Mouse (Mus musculus) heart, embryonic 16.5 days (tissue): ENCODE measurements around the gene Rasd2. TPM values are rescaled to one million over a fixed set of nuclear protein-coding genes. Genes with fewer than 3 reads are reported as not detected.

ENCODE experiments used
- ATAC-seq: fragments of 200-750 bp; cut with Nextera tagmentation; replicated peaks from 2 replicates; pipeline ENCODE4 v1.8.0; 2017; ENCODE audit warnings: moderate number of reproducible peaks; ENCODE audit not compliant: insufficient read depth, low FRiP score; ENCODE audit errors: extremely low read depth
- H3K27ac ChIP-seq: fragments of 300-500 bp; sonication (generic); 2 replicates; pipeline ENCODE4 v1.5.1; 2014; ENCODE audit warnings: mild to moderate bottlenecking, low read length, control low read depth, moderate library complexity
- H3K27me3 ChIP-seq: fragments of 300-500 bp; sonication (generic); 2 replicates; pipeline ENCODE4 v1.6.1; 2014; ENCODE audit warnings: low read length, mixed read lengths; ENCODE audit not compliant: control insufficient read depth, insufficient read depth
- H3K36me3 ChIP-seq: fragments of 300-500 bp; sonication (generic); 2 replicates; pipeline ENCODE4 v1.6.1; 2014; ENCODE audit not compliant: control insufficient read depth, insufficient read depth
- H3K4me1 ChIP-seq: fragments of 300-500 bp; sonication (generic); 2 replicates; pipeline ENCODE4 v1.6.1; 2014; ENCODE audit warnings: low read length, mixed read lengths; ENCODE audit not compliant: control insufficient read depth, insufficient read depth
- H3K4me2 ChIP-seq: fragments of 300-500 bp; sonication (generic); 2 replicates; pipeline ENCODE4 v1.6.1; 2014; ENCODE audit warnings: low read depth, mild to moderate bottlenecking, control low read depth, low read length
- H3K4me3 ChIP-seq: fragments of 300-500 bp; sonication (generic); 2 replicates; pipeline ENCODE4 v1.5.1; 2014; ENCODE audit warnings: mild to moderate bottlenecking, control low read depth, low read length
- H3K9ac ChIP-seq: fragments of 300-500 bp; sonication (generic); 2 replicates; pipeline ENCODE4 v1.6.1; 2014; ENCODE audit warnings: low read length, control low read depth
- H3K9me3 ChIP-seq: fragments of 300-500 bp; sonication (generic); replicated peaks from 2 replicates; pipeline ENCODE4 v1.6.1; 2016; ENCODE audit warnings: low read length; ENCODE audit not compliant: control insufficient read depth
- WGBS: fragments of 180-500 bp; shearing (Covaris S2); extraction: QIAGEN DNeasy Blood & Tissue Kit; methylation state at CpG from one replicate; pipeline ENCODE4 v1.1.7; 2014; 5-methylcytosine and 5-hydroxymethylcytosine counted together
- polyA plus RNA-seq: library from polyadenylated mRNA; unstranded; fragments of >200 nt; fragmentation: Nextera tagmentation; extraction: Ambion mirVana; gene quantifications from 2 replicates; pipeline ENCODE4 v1.2.1, GENCODE M21; 2015

Rasd2 gene
- polyA plus RNA-seq, 1 experiment from 2014 or later: 0.54 TPM

DNA sequence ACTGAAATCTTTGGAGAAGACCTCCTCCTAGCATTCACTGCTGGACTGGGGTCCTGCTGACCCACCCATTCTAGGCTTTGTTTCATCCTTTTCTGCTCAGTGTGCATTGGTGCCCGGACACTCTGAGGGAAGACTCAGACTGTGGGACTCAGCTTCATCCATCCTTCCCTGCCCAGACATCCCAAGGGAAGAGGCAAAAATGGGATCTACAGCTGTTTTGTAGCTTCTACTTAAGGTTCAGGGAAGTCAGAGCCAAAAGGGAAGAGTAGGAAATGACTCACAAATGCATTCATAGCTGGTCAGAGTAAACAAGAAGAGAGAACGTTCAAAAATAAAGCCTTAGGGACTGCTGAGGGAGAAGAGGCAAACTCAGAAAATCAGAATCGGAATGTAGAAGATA, 40.3 kb downstream of the Rasd2 start:
- H3K4me3 ChIP-seq: no peak overlapping the region
- no peak overlapping the region for H3K4me2 ChIP-seq
- H3K27ac ChIP-seq: no peak overlapping the region

DNA sequence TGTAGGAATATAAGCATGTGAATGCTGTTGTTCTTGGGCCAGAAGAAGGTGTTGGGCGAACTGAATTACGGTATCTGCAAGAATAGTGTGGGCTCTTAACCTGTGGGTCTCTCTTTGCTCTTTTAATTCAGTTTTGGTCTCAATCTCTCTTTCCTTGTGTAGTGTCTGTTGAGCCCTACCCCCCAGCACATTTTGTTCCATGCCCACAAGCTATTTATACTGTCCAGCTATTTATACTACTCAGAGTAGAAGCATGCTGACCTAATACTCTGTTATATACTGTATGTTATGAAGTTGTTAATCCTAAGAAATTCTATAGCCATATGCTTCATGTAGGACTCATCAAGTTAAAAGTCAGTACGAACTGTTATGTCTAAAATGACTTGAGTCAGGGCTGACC, 41.9 kb downstream of the Rasd2 start:
- Histone ChIP-seq H3K4me1 (no peaks in the 10 kb centered on the region), H3K36me3 (no peaks in the 10 kb centered on the region), H3K4me2 (no peak overlapping the region), H3K4me3 (no peak overlapping the region), H3K9ac (no peak overlapping the region), H3K9me3 (peaks cover 3% of the 10 kb centered on the region; the same call in 1 of the 2 replicates), H3K27ac (no peak overlapping the region), H3K27me3 (no peaks in the 10 kb centered on the region)
- ATAC-seq: no peak
- 92% methylated on average over 3 of the region's 3 CpGs for WGBS

More for the DNA sequence above, 40.3 kb downstream of the Rasd2 start:
- WGBS: 63% methylated on average over 3 of the region's 3 CpGs
- Histone ChIP-seq H3K9me3 (peaks cover 5% of the 10 kb centered on the region; the same call in 1 of the 2 replicates), H3K36me3 (no peaks in the 10 kb centered on the region), H3K4me1 (no peaks in the 10 kb centered on the region), H3K9ac (no peak overlapping the region), H3K27me3 (no peaks in the 10 kb centered on the region)
- ATAC-seq: no peak

DNA sequence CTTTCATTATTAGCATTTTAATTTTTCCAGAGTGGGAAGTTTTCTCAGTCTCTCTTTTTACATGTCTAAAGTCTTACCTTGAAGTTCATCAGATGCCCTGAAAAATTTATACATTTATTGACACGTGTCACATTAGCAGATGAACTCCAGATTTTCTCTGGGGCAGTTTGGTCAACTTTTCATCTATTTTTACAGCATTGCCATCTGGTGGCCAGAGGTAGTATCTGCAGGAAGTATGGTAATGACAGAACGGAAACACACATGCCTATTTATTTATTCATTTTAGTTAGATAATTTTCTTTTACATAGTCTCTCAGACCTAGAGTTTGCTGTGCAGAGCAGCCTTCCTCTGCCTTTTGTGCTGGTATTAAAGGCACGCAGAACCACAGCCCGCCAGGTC, 58.4 kb downstream of the Rasd2 start:
- WGBS: 28% methylated on average over 4 of the region's 4 CpGs
- Histone ChIP-seq H3K4me1 (no peaks in the 10 kb centered on the region), H3K4me3 (no peak overlapping the region), H3K27me3 (no peaks in the 10 kb centered on the region), H3K9me3 (peaks cover 8% of the 10 kb centered on the region), H3K9ac (no peak overlapping the region), H3K4me2 (no peak overlapping the region), H3K27ac (no peak overlapping the region), H3K36me3 (no peaks in the 10 kb centered on the region)
- ATAC-seq: no peak

Other genes with a start within 250 kb of the Rasd2 start
- gene Hmgxb4, start 220.6 kb upstream of the Rasd2 start, polyA plus RNA-seq: 17.9 and 18.9 TPM in 2 replicates
- 42.3 and 51.6 TPM in 2 replicates for gene Tom1, start 180.2 kb upstream of the Rasd2 start, polyA plus RNA-seq
- 16.8 and 17.6 TPM in 2 replicates for gene Hmox1, start 120.3 kb upstream of the Rasd2 start, polyA plus RNA-seq
- gene Mcm5, start 104.4 kb upstream of the Rasd2 start, polyA plus RNA-seq: 82.3 and 87.9 TPM in 2 replicates
- 0.44 and 1.7 TPM in 2 replicates for gene Gm10358, start 192.6 kb downstream of the Rasd2 start, polyA plus RNA-seq
- not detected in 2 replicates for gene Iqcm, start 234.8 kb downstream of the Rasd2 start, polyA plus RNA-seq